ENCODE assay signal across 8 mouse cellular contexts in the genomic region with DNA sequence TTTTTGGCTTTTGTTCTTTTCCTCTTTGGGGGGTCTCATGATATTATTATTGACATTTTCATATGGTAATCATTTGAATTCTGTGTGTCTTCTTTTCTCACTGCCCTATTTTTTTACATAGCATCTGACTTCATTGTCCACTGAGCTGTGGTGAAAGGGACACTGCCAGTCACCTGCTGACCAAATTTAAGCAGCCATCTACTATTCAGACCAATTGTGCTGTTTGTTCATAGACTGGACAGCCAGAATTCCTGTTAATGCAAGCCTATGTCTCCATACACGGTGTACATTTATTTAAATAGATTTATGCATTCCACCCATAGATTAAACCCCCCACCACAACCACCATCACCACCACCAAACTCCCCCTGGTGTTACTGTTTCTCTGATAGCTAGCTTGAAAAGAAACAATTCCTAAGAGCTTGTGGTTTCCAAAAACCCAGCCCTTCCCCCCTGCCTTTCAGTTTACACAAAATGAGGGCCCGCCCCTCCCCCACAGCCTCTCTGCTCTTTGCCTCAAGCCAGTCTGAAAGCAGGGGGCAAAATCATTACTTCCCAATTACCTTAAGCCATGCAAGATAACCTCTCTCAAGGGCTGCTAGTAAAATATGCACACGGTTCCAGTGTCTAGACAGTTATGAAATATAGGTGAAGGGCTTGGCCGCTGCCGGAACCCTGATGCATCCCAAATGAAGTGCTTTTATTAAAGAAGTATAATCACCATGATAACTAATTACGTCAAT.
DNase-seq lines count a peak whose midpoint lies in the region; ATAC-seq lines count a peak whose summit lies in the region.

No protein-coding gene starts in this region.

- no peaks in the 10 kb centered on the region for H3K36me3 ChIP-seq in heart, embryonic 15.5 days
- no peaks in the 10 kb centered on the region for H3K36me3 ChIP-seq in liver, embryonic 11.5 days (ENCODE audit: control insufficient read depth, insufficient read depth, low read length)

- H3K27me3 ChIP-seq in heart, embryonic 15.5 days, result no peaks in the 10 kb centered on the region
- H3K27me3 ChIP-seq in liver, embryonic 11.5 days (replicated peaks; ENCODE audit: control insufficient read depth, insufficient read depth, low read length), result no peaks in the 10 kb centered on the region

- intact Hi-C loops in heart, postnatal 25 days (cut with DNase I), result no loop called here

- DNase-seq in heart, postnatal 25 days (ENCODE audit: low spot score), result no peak
- peak; percentile 35 for DNase-seq in cerebellum, adult 9-10 months
- DNase-seq in liver, embryonic 11.5 days (ENCODE audit: low spot score), result peak; percentile 46
- no peak for DNase-seq in natural killer cell, adult 2 months (ENCODE audit: low spot score in 2 of 2)
- no peak for DNase-seq in adrenal gland, postnatal 14 days
- DNase-seq in frontal cortex, postnatal 25 days (ENCODE audit: low spot score in 2 of 2), result no peak

- H3K9ac ChIP-seq in heart, embryonic 15.5 days, result no peak overlapping the region
- no peak overlapping the region for H3K9ac ChIP-seq in liver, embryonic 11.5 days (ENCODE audit: low read depth, low read length)

- ATAC-seq in heart, embryonic 15.5 days (replicated peaks; ENCODE audit: insufficient number of reproducible peaks, insufficient read depth, low FRiP score, low read depth), result no peak
- ATAC-seq in granulocyte monocyte progenitor cell, adult 5-6 weeks (replicated peaks; ENCODE audit: poor library complexity, severe bottlenecking), result peak; percentile 20; the same call in 1 of the 2 replicates
- ATAC-seq in liver, embryonic 11.5 days (replicated peaks; ENCODE audit: low FRiP score), result no peak

- no peak overlapping the region for H3K4me3 ChIP-seq in heart, embryonic 15.5 days
- no peak overlapping the region for H3K4me3 ChIP-seq in liver, embryonic 11.5 days (ENCODE audit: low read depth, low read length)

- H3K4me1 ChIP-seq in heart, embryonic 15.5 days (replicated peaks), result peaks cover 33% of the 10 kb centered on the region
- peaks cover 7% of the 10 kb centered on the region; the same call in 1 of the 2 replicates for H3K4me1 ChIP-seq in liver, embryonic 11.5 days (replicated peaks; ENCODE audit: control insufficient read depth, insufficient read depth, low read length)

- H3K27ac ChIP-seq in heart, embryonic 15.5 days, result peak overlapping the region; percentile 77
- H3K27ac ChIP-seq in liver, embryonic 11.5 days (ENCODE audit: low read depth, low read length), result no peak overlapping the region

- 61% methylated on average over 6 of the region's 6 CpGs for WGBS in heart, embryonic 15.5 days
- WGBS in liver, embryonic 11.5 days, result 47% methylated on average over 6 of the region's 6 CpGs

- H3K4me2 ChIP-seq in heart, embryonic 15.5 days, result peak overlapping the region; percentile 66
- peak overlapping the region; percentile 54 for H3K4me2 ChIP-seq in liver, embryonic 11.5 days

- no peaks in the 10 kb centered on the region for H3K9me3 ChIP-seq in heart, embryonic 15.5 days (replicated peaks)
- no peaks in the 10 kb centered on the region for H3K9me3 ChIP-seq in liver, embryonic 11.5 days (ENCODE audit: control insufficient read depth, low read length)

Comparison
In these comparisons a context has a peak if more than half of its experiments do, and no peak if none do; other contexts are left out.
1. DNase-seq: peak in cerebellum, adult 9-10 months (single experiment) and liver, embryonic 11.5 days (single experiment); none in heart, postnatal 25 days (single experiment), natural killer cell, adult 2 months (0 of 2), adrenal gland, postnatal 14 days (single experiment) and frontal cortex, postnatal 25 days (0 of 2).